Mouse (Mus musculus): ENCODE measurements around the gene Il2rb. TPM values are rescaled to one million over a fixed set of nuclear protein-coding genes. Genes with fewer than 3 reads are reported as not detected.

The Il2rb gene
- polyA plus RNA-seq, 1 experiment from 2014 or later, result 0.20 TPM

DNA sequence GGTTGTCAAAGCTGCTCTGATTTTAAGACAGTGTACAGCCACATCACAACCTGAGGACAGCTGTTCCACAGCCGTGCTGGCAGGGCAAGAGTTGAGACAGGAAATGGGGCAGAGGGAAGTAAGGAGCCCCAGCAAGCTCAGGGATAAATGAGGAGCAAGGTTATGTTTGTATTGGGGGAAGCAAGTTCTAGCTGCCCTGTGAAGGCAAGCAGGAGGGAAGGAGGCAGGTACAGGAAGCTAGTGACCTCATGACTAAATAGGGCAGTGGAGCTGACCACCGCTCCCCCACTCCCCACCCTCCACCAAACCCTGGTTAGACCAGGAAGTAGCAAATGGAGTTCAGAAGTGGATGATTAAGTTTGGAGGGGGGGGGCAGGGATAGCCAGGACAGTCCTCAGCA, 14.1 kb downstream of the Il2rb start:
- H3K9me3 ChIP-seq (replicated peaks; ENCODE audit: control insufficient read depth, low read length, poor library complexity, severe bottlenecking), result no peaks in the 10 kb centered on the region
- H3K9ac ChIP-seq (ENCODE audit: low read depth, low read length), result no peak overlapping the region
- no peaks in the 10 kb centered on the region for H3K27me3 ChIP-seq (ENCODE audit: control insufficient read depth, insufficient read depth, low read depth, low read length)
- H3K4me3 ChIP-seq (ENCODE audit: low read depth, low read length), result no peak overlapping the region
- H3K4me1 ChIP-seq (ENCODE audit: control insufficient read depth, insufficient read depth, low read length), result no peaks in the 10 kb centered on the region
- no peak overlapping the region for H3K27ac ChIP-seq (ENCODE audit: low read length)
- no peak overlapping the region for H3K4me2 ChIP-seq (ENCODE audit: low read length)
- no peaks in the 10 kb centered on the region for H3K36me3 ChIP-seq (ENCODE audit: control insufficient read depth, insufficient read depth, low read length)
- ATAC-seq, result no peak
- 82% methylated on average over 2 of the region's 2 CpGs for WGBS

DNA sequence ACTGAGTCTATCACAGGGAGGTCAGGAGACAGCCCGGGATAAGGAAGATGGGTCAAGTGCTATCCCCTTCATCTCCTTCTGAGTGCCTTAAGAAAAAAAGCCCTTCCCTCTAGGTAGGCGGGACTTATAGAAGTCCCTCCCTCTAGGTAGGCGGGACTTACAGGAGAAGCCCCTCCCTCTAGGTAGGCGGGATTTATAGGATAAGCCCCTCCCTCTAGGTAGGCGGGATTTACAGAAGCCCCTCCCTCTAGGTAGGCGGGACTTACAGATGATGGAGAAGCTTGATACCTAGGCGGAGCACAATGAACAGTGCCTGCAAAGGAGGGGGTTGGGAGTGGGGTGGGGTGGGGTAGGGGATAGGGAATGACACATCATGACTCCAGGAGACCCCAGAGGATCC, 15.0 kb downstream of the Il2rb start:
- H3K4me2 ChIP-seq (ENCODE audit: low read length), result no peak overlapping the region
- no peak overlapping the region for H3K4me3 ChIP-seq (ENCODE audit: low read depth, low read length)
- ATAC-seq, result no peak
- H3K27ac ChIP-seq (ENCODE audit: low read length), result no peak overlapping the region
- no peak overlapping the region for H3K9ac ChIP-seq (ENCODE audit: low read depth, low read length)
- no peaks in the 10 kb centered on the region for H3K9me3 ChIP-seq (replicated peaks; ENCODE audit: control insufficient read depth, low read length, poor library complexity, severe bottlenecking)
- 76% methylated on average over 7 of the region's 7 CpGs for WGBS
- no peaks in the 10 kb centered on the region for H3K27me3 ChIP-seq (ENCODE audit: control insufficient read depth, insufficient read depth, low read depth, low read length)
- no peaks in the 10 kb centered on the region for H3K4me1 ChIP-seq (ENCODE audit: control insufficient read depth, insufficient read depth, low read length)
- no peaks in the 10 kb centered on the region for H3K36me3 ChIP-seq (ENCODE audit: control insufficient read depth, insufficient read depth, low read length)

DNA sequence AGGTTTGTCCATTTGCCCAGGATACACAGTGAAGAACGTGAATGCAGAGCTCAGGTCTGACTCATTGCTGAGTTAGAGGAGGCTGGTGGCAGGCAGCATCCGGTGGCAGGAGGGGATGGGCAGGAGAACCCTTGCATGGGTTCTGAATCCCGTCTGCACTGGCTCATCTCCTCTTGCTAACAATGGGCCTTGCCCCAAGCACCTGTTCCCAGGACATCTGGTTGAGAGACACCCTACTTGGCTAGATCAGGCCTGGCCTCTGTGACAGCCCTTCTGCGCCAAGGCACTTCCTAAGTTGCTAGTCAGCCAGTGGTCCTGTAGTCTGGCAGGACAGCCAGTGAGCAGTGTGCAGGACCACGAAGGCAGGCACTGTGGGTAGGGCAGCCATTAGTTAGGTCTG, 15.6 kb downstream of the Il2rb start:
- Histone ChIP-seq H3K4me2 (ENCODE audit: low read length) (no peak overlapping the region), H3K27ac (ENCODE audit: low read length) (no peak overlapping the region), H3K9me3 (replicated peaks; ENCODE audit: control insufficient read depth, low read length, poor library complexity, severe bottlenecking) (no peaks in the 10 kb centered on the region), H3K9ac (ENCODE audit: low read depth, low read length) (no peak overlapping the region), H3K36me3 (ENCODE audit: control insufficient read depth, insufficient read depth, low read length) (no peaks in the 10 kb centered on the region), H3K27me3 (ENCODE audit: control insufficient read depth, insufficient read depth, low read depth, low read length) (no peaks in the 10 kb centered on the region), H3K4me3 (ENCODE audit: low read depth, low read length) (no peak overlapping the region), H3K4me1 (ENCODE audit: control insufficient read depth, insufficient read depth, low read length) (no peaks in the 10 kb centered on the region)
- 81% methylated on average over 5 of the region's 5 CpGs for WGBS
- ATAC-seq, result no peak

DNA sequence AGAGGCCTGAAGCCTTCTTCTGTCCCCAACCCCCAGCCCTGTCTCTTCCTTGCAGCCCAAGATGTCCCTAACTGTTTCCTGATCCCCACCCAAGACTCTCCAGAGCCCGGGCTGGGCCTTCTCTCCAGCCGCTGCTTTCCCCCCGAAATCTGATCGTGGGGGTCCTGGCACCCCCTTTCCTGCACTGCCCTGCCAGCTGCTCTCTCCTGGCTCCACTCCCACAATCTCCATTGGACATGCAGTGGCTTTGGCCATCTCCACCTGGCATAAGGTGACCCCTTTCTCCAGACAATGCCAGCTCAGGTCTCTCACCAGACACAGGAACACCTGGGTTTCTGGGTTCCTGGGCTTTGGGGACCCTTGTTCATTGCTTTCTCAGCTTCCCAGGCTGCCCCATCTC, 17.0 kb downstream of the Il2rb start:
- H3K27me3 ChIP-seq (ENCODE audit: control insufficient read depth, insufficient read depth, low read depth, low read length), result no peaks in the 10 kb centered on the region
- no peak overlapping the region for H3K4me2 ChIP-seq (ENCODE audit: low read length)
- 96% methylated on average over 4 of the region's 4 CpGs for WGBS
- no peak overlapping the region for H3K9ac ChIP-seq (ENCODE audit: low read depth, low read length)
- H3K36me3 ChIP-seq (ENCODE audit: control insufficient read depth, insufficient read depth, low read length), result no peaks in the 10 kb centered on the region
- H3K9me3 ChIP-seq (replicated peaks; ENCODE audit: control insufficient read depth, low read length, poor library complexity, severe bottlenecking), result no peaks in the 10 kb centered on the region
- no peak overlapping the region for H3K4me3 ChIP-seq (ENCODE audit: low read depth, low read length)
- H3K4me1 ChIP-seq (ENCODE audit: control insufficient read depth, insufficient read depth, low read length), result no peaks in the 10 kb centered on the region
- no peak overlapping the region for H3K27ac ChIP-seq (ENCODE audit: low read length)
- no peak for ATAC-seq

DNA sequence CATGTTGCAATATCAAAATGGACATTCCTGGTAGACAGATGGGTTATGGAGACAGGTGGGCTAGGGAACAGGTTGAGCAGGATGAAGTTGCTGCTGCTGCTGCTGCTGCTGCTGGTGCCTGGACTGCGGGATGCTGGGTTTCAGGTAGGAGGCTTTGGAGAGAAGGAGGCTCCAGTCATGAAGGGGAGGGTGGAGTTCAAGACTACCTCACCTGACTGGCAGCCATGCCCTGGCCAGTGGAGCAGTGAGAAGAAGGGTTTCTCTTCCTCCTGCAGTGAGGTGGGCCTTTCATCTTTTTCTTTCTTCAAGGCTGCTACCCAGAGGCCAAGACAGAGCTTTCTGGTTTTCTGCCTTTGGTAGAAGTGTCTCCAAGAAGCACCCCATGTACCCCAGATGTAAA, 18.2 kb downstream of the Il2rb start:
- Histone ChIP-seq H3K36me3 (ENCODE audit: control insufficient read depth, insufficient read depth, low read length) (no peaks in the 10 kb centered on the region), H3K4me3 (ENCODE audit: low read depth, low read length) (no peak overlapping the region), H3K9ac (ENCODE audit: low read depth, low read length) (no peak overlapping the region), H3K4me2 (ENCODE audit: low read length) (no peak overlapping the region), H3K27ac (ENCODE audit: low read length) (no peak overlapping the region), H3K27me3 (ENCODE audit: control insufficient read depth, insufficient read depth, low read depth, low read length) (no peaks in the 10 kb centered on the region), H3K4me1 (ENCODE audit: control insufficient read depth, insufficient read depth, low read length) (no peaks in the 10 kb centered on the region), H3K9me3 (replicated peaks; ENCODE audit: control insufficient read depth, low read length, poor library complexity, severe bottlenecking) (no peaks in the 10 kb centered on the region)
- 86% methylated on average over 1 of the region's 1 CpGs for WGBS
- no peak for ATAC-seq

DNA sequence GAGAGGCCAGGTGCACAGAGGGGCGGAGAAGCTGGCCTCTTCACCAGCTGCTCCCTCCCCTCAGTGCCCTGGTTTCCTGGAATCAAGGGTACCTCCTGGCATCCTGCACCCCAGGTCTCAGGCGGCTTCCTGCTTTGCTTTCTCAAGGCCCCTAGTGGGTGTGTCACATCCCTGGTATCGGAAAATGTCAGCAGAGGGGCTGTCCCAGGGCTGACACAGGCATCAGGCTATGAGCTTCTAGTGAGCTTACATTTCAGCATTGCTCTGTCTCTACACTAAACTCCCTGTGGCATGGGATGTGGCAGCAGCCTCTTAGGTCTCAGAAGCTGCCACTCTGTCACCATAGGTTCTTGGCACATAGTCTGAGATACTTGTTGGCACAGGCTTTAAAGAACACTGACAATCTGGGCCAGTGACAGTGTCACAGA, 19.5 kb downstream of the Il2rb start:
- H3K27ac ChIP-seq (ENCODE audit: low read length), result no peak overlapping the region

DNA sequence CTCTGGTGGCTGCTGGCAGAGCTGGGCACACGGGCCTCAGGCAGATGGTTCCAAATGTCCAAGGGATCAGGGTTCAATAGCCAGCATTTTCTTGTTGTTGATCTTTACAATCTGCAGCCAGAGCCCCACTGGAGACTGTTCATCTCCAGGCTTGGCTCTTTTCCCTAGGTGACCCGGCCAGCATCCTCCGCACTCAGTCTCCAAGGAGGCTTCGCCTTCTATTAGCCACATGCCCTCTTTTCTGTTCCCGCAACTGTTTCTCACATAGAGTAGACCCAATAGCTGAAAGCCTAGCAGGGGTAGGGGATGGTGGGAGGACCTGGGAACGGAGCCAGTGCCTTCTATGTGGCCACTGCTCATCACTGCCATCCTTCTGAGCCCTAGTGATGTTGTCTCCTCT, 21.6 kb downstream of the Il2rb start:
- WGBS, result 83% methylated on average over 6 of the region's 6 CpGs
- H3K4me1 ChIP-seq (ENCODE audit: control insufficient read depth, insufficient read depth, low read length), result no peaks in the 10 kb centered on the region
- H3K9ac ChIP-seq (ENCODE audit: low read depth, low read length), result no peak overlapping the region
- no peak overlapping the region for H3K27ac ChIP-seq (ENCODE audit: low read length)
- H3K4me3 ChIP-seq (ENCODE audit: low read depth, low read length), result no peak overlapping the region
- no peak for ATAC-seq
- no peaks in the 10 kb centered on the region for H3K27me3 ChIP-seq (ENCODE audit: control insufficient read depth, insufficient read depth, low read depth, low read length)
- H3K36me3 ChIP-seq (ENCODE audit: control insufficient read depth, insufficient read depth, low read length), result no peaks in the 10 kb centered on the region
- H3K4me2 ChIP-seq (ENCODE audit: low read length), result no peak overlapping the region
- no peaks in the 10 kb centered on the region for H3K9me3 ChIP-seq (replicated peaks; ENCODE audit: control insufficient read depth, low read length, poor library complexity, severe bottlenecking)

More for the DNA sequence above, 19.5 kb downstream of the Il2rb start:
- no peak overlapping the region for H3K4me3 ChIP-seq (ENCODE audit: low read depth, low read length)
- no peaks in the 10 kb centered on the region for H3K4me1 ChIP-seq (ENCODE audit: control insufficient read depth, insufficient read depth, low read length)
- no peaks in the 10 kb centered on the region for H3K9me3 ChIP-seq (replicated peaks; ENCODE audit: control insufficient read depth, low read length, poor library complexity, severe bottlenecking)
- 63% methylated on average over 3 of the region's 3 CpGs for WGBS
- no peak overlapping the region for H3K4me2 ChIP-seq (ENCODE audit: low read length)
- H3K27me3 ChIP-seq (ENCODE audit: control insufficient read depth, insufficient read depth, low read depth, low read length), result no peaks in the 10 kb centered on the region
- H3K36me3 ChIP-seq (ENCODE audit: control insufficient read depth, insufficient read depth, low read length), result no peaks in the 10 kb centered on the region
- H3K9ac ChIP-seq (ENCODE audit: low read depth, low read length), result 0 out of 2 replicates have a peak overlapping the region, but pooled peaks have one; percentile 30
- ATAC-seq, result no peak

DNA sequence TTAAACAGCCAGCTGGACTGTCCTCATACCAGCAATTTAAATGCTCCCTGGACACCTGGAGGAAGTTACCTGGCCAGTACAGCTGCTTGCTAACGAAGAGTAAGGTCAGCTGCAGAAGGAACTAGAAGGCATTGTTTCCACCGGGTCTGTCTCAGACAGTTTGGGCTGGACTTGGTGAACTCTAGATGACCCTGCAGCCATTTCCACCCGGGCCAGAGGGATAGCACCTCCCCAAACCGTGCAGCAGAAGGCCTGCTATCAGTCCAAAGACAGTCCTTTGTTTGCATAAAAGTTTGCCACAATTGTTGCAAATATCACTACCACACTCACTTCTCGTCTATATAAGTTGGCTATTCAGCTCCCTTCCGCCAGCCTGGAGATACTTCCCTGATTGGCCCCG, 23.2 kb downstream of the Il2rb start:
- H3K27me3 ChIP-seq (ENCODE audit: control insufficient read depth, insufficient read depth, low read depth, low read length), result no peaks in the 10 kb centered on the region
- H3K4me1 ChIP-seq (ENCODE audit: control insufficient read depth, insufficient read depth, low read length), result no peaks in the 10 kb centered on the region
- H3K4me3 ChIP-seq (ENCODE audit: low read depth, low read length), result no peak overlapping the region
- no peak overlapping the region for H3K4me2 ChIP-seq (ENCODE audit: low read length)
- no peak overlapping the region for H3K27ac ChIP-seq (ENCODE audit: low read length)
- H3K9me3 ChIP-seq (replicated peaks; ENCODE audit: control insufficient read depth, low read length, poor library complexity, severe bottlenecking), result no peaks in the 10 kb centered on the region
- H3K9ac ChIP-seq (ENCODE audit: low read depth, low read length), result no peak overlapping the region
- WGBS, result 60% methylated on average over 7 of the region's 7 CpGs
- no peak for ATAC-seq
- no peaks in the 10 kb centered on the region for H3K36me3 ChIP-seq (ENCODE audit: control insufficient read depth, insufficient read depth, low read length)

DNA sequence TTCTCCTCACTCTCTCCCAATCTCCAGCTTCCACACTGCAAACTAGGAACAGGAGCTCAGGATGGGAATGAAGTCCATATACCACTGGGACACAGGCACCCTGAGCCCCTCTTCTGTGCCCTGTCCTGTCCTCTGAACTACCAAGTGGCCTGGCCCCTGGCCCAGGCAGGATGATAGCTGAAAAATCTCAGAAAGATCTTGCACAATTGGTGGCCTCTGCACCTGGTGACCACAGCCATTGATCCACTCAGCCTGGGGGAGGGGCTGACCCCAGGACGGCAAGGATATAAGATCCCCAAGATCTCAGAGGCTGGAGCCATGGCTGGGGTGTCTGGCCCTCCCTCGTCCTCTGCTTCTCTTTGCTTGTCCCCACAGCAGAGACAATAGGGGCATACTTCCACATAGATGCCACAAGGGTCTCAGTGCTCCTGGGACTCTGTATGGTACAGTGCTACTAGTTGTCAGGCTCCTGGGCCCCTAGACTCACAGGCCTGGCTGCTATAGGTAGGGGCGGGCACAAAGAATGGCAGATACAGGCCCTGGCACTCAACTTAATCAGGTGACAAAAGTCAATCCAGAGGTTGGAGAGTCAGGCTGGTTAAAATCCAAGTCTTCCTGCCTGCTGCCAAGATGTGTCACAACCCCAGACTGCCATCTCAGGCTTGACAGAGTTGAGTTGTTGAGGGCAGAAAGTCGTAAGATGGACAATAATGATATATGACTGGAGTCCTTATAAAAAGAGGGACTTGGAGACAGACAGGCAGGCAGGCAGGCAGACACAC, 24.4 kb downstream of the Il2rb start:
- Histone ChIP-seq H3K4me3 (ENCODE audit: low read depth, low read length) (no peak overlapping the region), H3K27ac (ENCODE audit: low read length) (no peak overlapping the region), H3K9me3 (replicated peaks; ENCODE audit: control insufficient read depth, low read length, poor library complexity, severe bottlenecking) (no peaks in the 10 kb centered on the region), H3K36me3 (ENCODE audit: control insufficient read depth, insufficient read depth, low read length) (no peaks in the 10 kb centered on the region), H3K9ac (ENCODE audit: low read depth, low read length) (no peak overlapping the region), H3K4me2 (ENCODE audit: low read length) (no peak overlapping the region), H3K27me3 (ENCODE audit: control insufficient read depth, insufficient read depth, low read depth, low read length) (no peaks in the 10 kb centered on the region), H3K4me1 (ENCODE audit: control insufficient read depth, insufficient read depth, low read length) (no peaks in the 10 kb centered on the region)
- ATAC-seq, result no peak
- 70% methylated on average over 4 of the region's 4 CpGs for WGBS
